Mouse (Mus musculus): ENCODE measurements at regions not wholly inside any gene's neighbourhood (a gene's known extent, or its start where the extent isn't known, plus 50 kb on each side); places are given as distances from the start of the nearest gene placed in this dataset.

GRCm38 (mm10) chr5:111519059-111519458 lies 101.9 kb downstream of the Mn1 start:
- WGBS = 60% methylated on average over 3 of the region's 3 CpGs
- H3K27me3 ChIP-seq (ENCODE audit: control insufficient read depth, insufficient read depth, low read length) = no peaks in the 10 kb centered on the region
- H3K4me1 ChIP-seq (ENCODE audit: control insufficient read depth, insufficient read depth, low read length) = no peaks in the 10 kb centered on the region

GRCm38 (mm10) chr5:111519500-111520041 lies 102.4 kb downstream of the Mn1 start:
- ATAC-seq (replicated peaks; ENCODE audit: insufficient number of reproducible peaks, low FRiP score, low TSS enrichment, low read depth) = peak; percentile 42; the same call in 1 of the 2 replicates
- Histone ChIP-seq H3K36me3 (replicated peaks; ENCODE audit: control insufficient read depth, insufficient read depth, low read depth, low read length) (no peaks in the 10 kb centered on the region), H3K4me3 (ENCODE audit: low read depth, low read length) (no peak overlapping the region), H3K27ac (replicated peaks; ENCODE audit: low read depth, low read length) (no peak overlapping the region), H3K4me2 (ENCODE audit: low read depth, low read length) (no peak overlapping the region), H3K9ac (replicated peaks; ENCODE audit: low read length) (no peak overlapping the region; the same call in 1 of the 2 replicates), H3K27me3 (ENCODE audit: control insufficient read depth, insufficient read depth, low read length) (no peaks in the 10 kb centered on the region), H3K4me1 (ENCODE audit: control insufficient read depth, insufficient read depth, low read length) (no peaks in the 10 kb centered on the region), H3K9me3 (replicated peaks; ENCODE audit: control insufficient read depth, low read length) (no peaks in the 10 kb centered on the region)
- DNase-seq (ENCODE audit: low spot score) = peak; percentile 15
- WGBS = 16% methylated on average over 7 of the region's 7 CpGs

More at GRCm38 (mm10) chr5:111519059-111519458, 101.9 kb downstream of the Mn1 start:
- no peak overlapping the region for H3K9ac ChIP-seq (replicated peaks; ENCODE audit: low read length)
- ATAC-seq (replicated peaks; ENCODE audit: insufficient number of reproducible peaks, low FRiP score, low TSS enrichment, low read depth) (no peak), DNase-seq (ENCODE audit: low spot score) (no peak)
- H3K9me3 ChIP-seq (replicated peaks; ENCODE audit: control insufficient read depth, low read length) = no peaks in the 10 kb centered on the region
- H3K36me3 ChIP-seq (replicated peaks; ENCODE audit: control insufficient read depth, insufficient read depth, low read depth, low read length) = no peaks in the 10 kb centered on the region
- H3K4me3 ChIP-seq (ENCODE audit: low read depth, low read length) = no peak overlapping the region
- no peak overlapping the region for H3K4me2 ChIP-seq (ENCODE audit: low read depth, low read length)
- no peak overlapping the region for H3K27ac ChIP-seq (replicated peaks; ENCODE audit: low read depth, low read length)

DNA sequence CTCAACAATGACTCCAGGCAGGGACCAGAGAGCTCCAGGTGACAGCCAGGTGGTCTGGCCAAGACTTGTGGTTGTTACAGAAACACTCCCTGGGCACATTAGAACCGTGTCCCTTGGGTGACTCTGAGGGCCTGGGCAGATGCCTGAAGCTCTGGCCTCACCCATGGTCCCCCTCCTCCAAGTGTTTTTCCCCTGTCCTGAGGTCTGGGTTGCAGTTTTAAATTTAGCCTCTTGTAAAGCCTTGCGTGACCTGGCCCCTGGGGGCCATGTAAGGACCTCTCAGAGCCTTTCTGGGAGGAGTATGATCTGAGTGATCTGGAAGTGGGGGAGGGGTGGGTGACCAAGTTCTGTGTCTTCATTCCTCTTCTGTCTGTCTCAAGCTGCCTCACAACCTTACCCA lies 104.7 kb downstream of the Mn1 start:
- Histone ChIP-seq H3K4me1 (ENCODE audit: control insufficient read depth, insufficient read depth, low read length) (no peaks in the 10 kb centered on the region), H3K27ac (replicated peaks; ENCODE audit: low read depth, low read length) (no peak overlapping the region), H3K27me3 (ENCODE audit: control insufficient read depth, insufficient read depth, low read length) (no peaks in the 10 kb centered on the region), H3K4me2 (ENCODE audit: low read depth, low read length) (no peak overlapping the region), H3K36me3 (replicated peaks; ENCODE audit: control insufficient read depth, insufficient read depth, low read depth, low read length) (no peaks in the 10 kb centered on the region), H3K9ac (replicated peaks; ENCODE audit: low read length) (no peak overlapping the region), H3K4me3 (ENCODE audit: low read depth, low read length) (no peak overlapping the region), H3K9me3 (replicated peaks; ENCODE audit: control insufficient read depth, low read length) (no peaks in the 10 kb centered on the region)
- 56% methylated on average over 2 of the region's 2 CpGs for WGBS
- ATAC-seq (replicated peaks; ENCODE audit: insufficient number of reproducible peaks, low FRiP score, low TSS enrichment, low read depth) (no peak), DNase-seq (ENCODE audit: low spot score) (no peak)

DNA sequence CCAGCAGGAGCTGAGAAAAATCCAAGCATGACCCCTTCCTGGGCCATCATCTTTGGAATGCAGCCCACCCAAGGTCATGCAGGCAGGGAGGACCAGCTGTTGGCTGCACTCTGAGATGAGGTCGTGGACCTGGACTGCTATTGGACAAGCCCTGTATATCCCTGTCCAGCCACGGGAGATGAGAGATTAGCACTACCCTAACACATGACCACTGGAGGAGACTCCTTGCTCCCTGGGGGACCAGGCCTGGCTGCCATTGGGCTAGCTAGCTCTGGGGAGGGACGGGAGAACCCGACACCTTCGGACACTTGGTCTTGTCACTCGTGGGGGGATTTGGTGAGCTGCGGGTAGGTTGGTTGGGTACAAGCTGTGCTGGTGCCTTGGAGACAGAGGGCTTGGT lies 105.4 kb downstream of the Mn1 start:
- DNase-seq (ENCODE audit: low spot score) (peak; percentile 26), ATAC-seq (replicated peaks; ENCODE audit: insufficient number of reproducible peaks, low FRiP score, low TSS enrichment, low read depth) (no peak)
- no peak overlapping the region for H3K27ac ChIP-seq (replicated peaks; ENCODE audit: low read depth, low read length)
- WGBS = 53% methylated on average over 7 of the region's 7 CpGs
- no peaks in the 10 kb centered on the region for H3K4me1 ChIP-seq (ENCODE audit: control insufficient read depth, insufficient read depth, low read length)
- H3K9ac ChIP-seq (replicated peaks; ENCODE audit: low read length) = no peak overlapping the region
- H3K4me3 ChIP-seq (ENCODE audit: low read depth, low read length) = no peak overlapping the region
- H3K27me3 ChIP-seq (ENCODE audit: control insufficient read depth, insufficient read depth, low read length) = no peaks in the 10 kb centered on the region
- H3K9me3 ChIP-seq (replicated peaks; ENCODE audit: control insufficient read depth, low read length) = no peaks in the 10 kb centered on the region
- H3K36me3 ChIP-seq (replicated peaks; ENCODE audit: control insufficient read depth, insufficient read depth, low read depth, low read length) = no peaks in the 10 kb centered on the region
- no peak overlapping the region for H3K4me2 ChIP-seq (ENCODE audit: low read depth, low read length)

DNA sequence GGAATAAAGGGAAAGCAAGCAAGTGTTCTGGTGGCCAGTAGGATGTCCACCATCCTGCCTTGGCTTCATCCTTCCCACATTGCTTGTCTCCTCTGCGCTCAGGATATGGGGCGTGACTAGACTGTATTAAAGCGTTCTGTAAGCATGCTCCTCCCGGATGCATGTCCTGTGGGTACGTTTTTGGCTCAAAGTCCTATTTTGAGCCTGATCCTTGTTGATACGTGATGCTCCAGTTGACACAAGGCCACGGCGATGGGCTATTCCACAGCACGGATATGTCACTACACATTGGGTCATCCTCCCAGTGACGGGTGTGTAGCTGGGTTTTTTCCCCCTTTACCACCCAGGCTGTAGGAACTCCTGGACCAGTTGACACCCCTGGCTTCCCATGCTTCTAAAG lies 110.6 kb downstream of the Mn1 start:
- H3K4me2 ChIP-seq (ENCODE audit: low read depth, low read length) = no peak overlapping the region
- WGBS = 90% methylated on average over 10 of the region's 10 CpGs
- H3K4me1 ChIP-seq (ENCODE audit: control insufficient read depth, insufficient read depth, low read length) = peaks cover 13% of the 10 kb centered on the region
- no peak overlapping the region for H3K4me3 ChIP-seq (ENCODE audit: low read depth, low read length)
- no peaks in the 10 kb centered on the region for H3K27me3 ChIP-seq (ENCODE audit: control insufficient read depth, insufficient read depth, low read length)
- no peak for ATAC-seq (replicated peaks; ENCODE audit: insufficient number of reproducible peaks, low FRiP score, low TSS enrichment, low read depth)
- H3K27ac ChIP-seq (replicated peaks; ENCODE audit: low read depth, low read length) = no peak overlapping the region
- no peak for DNase-seq (ENCODE audit: low spot score)
- no peak overlapping the region for H3K9ac ChIP-seq (replicated peaks; ENCODE audit: low read length)
- no peaks in the 10 kb centered on the region for H3K36me3 ChIP-seq (replicated peaks; ENCODE audit: control insufficient read depth, insufficient read depth, low read depth, low read length)
- no peaks in the 10 kb centered on the region for H3K9me3 ChIP-seq (replicated peaks; ENCODE audit: control insufficient read depth, low read length)

- Histone ChIP-seq H3K9me3 (replicated peaks; ENCODE audit: control insufficient read depth, low read length) (no peaks in the 10 kb centered on the region), H3K4me3 (ENCODE audit: low read depth, low read length) (no peak overlapping the region), H3K9ac (replicated peaks; ENCODE audit: low read length) (peak overlapping the region; percentile 28; the same call in 1 of the 2 replicates), H3K4me2 (ENCODE audit: low read depth, low read length) (no peak overlapping the region), H3K4me1 (ENCODE audit: control insufficient read depth, insufficient read depth, low read length) (peaks cover 13% of the 10 kb centered on the region), H3K27ac (replicated peaks; ENCODE audit: low read depth, low read length) (no peak overlapping the region), H3K27me3 (ENCODE audit: control insufficient read depth, insufficient read depth, low read length) (no peaks in the 10 kb centered on the region), H3K36me3 (replicated peaks; ENCODE audit: control insufficient read depth, insufficient read depth, low read depth, low read length) (no peaks in the 10 kb centered on the region)
- 15% methylated on average over 9 of the region's 9 CpGs for WGBS
- DNase-seq (ENCODE audit: low spot score) (peak; percentile 31), ATAC-seq (replicated peaks; ENCODE audit: insufficient number of reproducible peaks, low FRiP score, low TSS enrichment, low read depth) (no peak)
These were observed 111.9 kb downstream of the Mn1 start for GRCm38 (mm10) chr5:111529096-111529495.

DNA sequence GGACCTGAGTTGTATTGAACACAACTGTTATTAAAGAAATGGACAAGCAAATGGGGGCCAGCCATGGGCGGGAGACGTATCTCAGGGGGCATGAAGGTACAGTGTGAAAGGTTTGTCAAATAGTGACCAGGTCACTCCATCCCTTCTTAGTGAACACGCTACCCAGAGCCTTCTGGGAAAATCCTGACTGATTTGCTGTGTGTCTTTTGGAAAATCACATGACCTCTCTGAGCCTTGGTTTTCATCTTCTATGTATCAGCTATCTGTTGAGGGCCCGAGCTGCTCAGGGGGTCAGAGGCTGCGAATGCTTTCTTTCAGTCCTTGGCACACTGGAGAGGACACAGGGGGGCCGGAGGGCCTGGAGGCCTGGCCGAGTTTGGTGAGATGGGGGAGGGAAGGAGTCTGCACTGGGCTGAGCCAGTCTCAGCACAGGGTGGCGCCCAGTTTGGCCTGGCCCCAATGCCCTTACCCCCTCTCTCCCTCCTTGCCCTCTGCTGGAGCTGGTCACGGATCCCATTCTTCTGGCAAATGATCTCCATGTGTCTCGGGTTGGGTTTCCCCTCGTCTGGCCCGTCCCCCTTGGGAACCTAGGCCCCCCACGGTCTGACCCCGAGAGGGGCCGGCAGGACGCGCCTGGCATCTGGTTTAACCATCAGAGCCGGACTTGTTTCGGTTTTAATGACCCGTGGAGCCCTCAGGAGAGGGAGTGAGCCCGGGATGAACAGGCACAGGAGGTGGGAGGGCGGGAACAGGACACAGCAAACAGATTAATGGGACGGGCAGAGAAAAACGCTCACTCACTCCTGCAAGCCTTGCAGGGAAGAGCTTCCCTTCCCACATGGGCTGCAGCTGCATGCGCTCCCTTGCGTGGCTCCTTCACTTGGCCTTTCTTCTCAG lies 113.7 kb downstream of the Mn1 start:
- Histone ChIP-seq H3K36me3 (replicated peaks; ENCODE audit: control insufficient read depth, insufficient read depth, low read depth, low read length) (no peaks in the 10 kb centered on the region), H3K27ac (replicated peaks; ENCODE audit: low read depth, low read length) (peak overlapping the region; percentile 78), H3K4me3 (ENCODE audit: low read depth, low read length) (no peak overlapping the region), H3K4me1 (ENCODE audit: control insufficient read depth, insufficient read depth, low read length) (peaks cover 14% of the 10 kb centered on the region), H3K4me2 (ENCODE audit: low read depth, low read length) (peak overlapping the region; percentile 30), H3K27me3 (ENCODE audit: control insufficient read depth, insufficient read depth, low read length) (no peaks in the 10 kb centered on the region), H3K9ac (replicated peaks; ENCODE audit: low read length) (peak overlapping the region; percentile 39), H3K9me3 (replicated peaks; ENCODE audit: control insufficient read depth, low read length) (no peaks in the 10 kb centered on the region)
- ATAC-seq (replicated peaks; ENCODE audit: insufficient number of reproducible peaks, low FRiP score, low TSS enrichment, low read depth) (peak; percentile 68; the same call in 1 of the 2 replicates), DNase-seq (ENCODE audit: low spot score) (peak; percentile 80)
- 11% methylated on average over 26 of the region's 26 CpGs for WGBS

DNA sequence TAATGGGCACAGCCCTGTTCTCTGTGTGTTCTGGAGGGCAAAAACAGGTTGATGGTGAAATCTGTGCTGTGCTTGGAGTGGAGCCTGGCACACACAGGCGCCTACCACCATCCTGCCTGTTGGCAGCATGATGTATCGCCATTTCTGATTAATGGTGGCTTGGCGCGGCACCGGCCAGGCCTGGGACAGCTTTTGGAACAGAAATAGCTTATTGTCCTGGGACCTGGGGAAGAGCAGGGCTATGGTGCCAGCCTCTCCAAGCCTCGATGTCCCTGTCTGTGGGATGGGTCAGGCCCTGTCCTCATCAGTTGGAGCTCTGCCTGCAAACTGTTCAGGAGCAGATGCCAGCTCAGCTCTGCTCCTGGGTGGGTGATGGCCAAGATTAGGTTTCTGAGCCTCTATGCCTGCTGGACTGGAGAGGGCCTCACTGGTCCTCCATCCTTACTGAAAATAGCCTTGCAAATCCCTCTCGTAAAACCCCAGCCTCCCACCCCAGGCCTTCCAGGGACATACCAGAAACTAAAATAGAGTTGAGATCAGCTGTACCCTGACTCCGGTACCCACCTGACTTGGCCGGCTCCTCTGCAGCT lies 115.4 kb downstream of the Mn1 start:
- no peak overlapping the region for H3K4me2 ChIP-seq (ENCODE audit: low read depth, low read length)
- ATAC-seq (replicated peaks; ENCODE audit: insufficient number of reproducible peaks, low FRiP score, low TSS enrichment, low read depth) (no peak), DNase-seq (ENCODE audit: low spot score) (no peak)
- H3K4me3 ChIP-seq (ENCODE audit: low read depth, low read length) = no peak overlapping the region
- H3K9ac ChIP-seq (replicated peaks; ENCODE audit: low read length) = no peak overlapping the region
- H3K9me3 ChIP-seq (replicated peaks; ENCODE audit: control insufficient read depth, low read length) = no peaks in the 10 kb centered on the region
- H3K36me3 ChIP-seq (replicated peaks; ENCODE audit: control insufficient read depth, insufficient read depth, low read depth, low read length) = no peaks in the 10 kb centered on the region
- H3K27ac ChIP-seq (replicated peaks; ENCODE audit: low read depth, low read length) = no peak overlapping the region
- no peaks in the 10 kb centered on the region for H3K27me3 ChIP-seq (ENCODE audit: control insufficient read depth, insufficient read depth, low read length)
- 87% methylated on average over 9 of the region's 9 CpGs for WGBS
- H3K4me1 ChIP-seq (ENCODE audit: control insufficient read depth, insufficient read depth, low read length) = peaks cover 15% of the 10 kb centered on the region
